Mouse (Mus musculus) myocyte (in vitro differentiated cells): ENCODE measurements at regions not wholly inside any gene's neighbourhood (a gene's known extent, or its start where the extent isn't known, plus 50 kb on each side); places are given as distances from the start of the nearest gene placed in this dataset.

Experiments
- H3K27me3 ChIP-seq: one replicate; pipeline ENCODE4 v1.6.1; 2011; ENCODE audit not compliant: control insufficient read depth, insufficient read depth, insufficient read length
- H3K36me3 ChIP-seq: one replicate; pipeline ENCODE4 v1.6.1; 2011; ENCODE audit not compliant: control insufficient read depth, insufficient read depth
- H3K4me2 ChIP-seq: one replicate; pipeline ENCODE4 v1.6.1; 2011; ENCODE audit warnings: low read depth, control low read depth
- H3K4me3 ChIP-seq: one replicate; pipeline ENCODE4 v1.5.1; 2011; ENCODE audit warnings: mild to moderate bottlenecking, control low read depth, moderate library complexity
- H3K79me2 ChIP-seq: one replicate; pipeline ENCODE4 v1.6.1; 2011; ENCODE audit not compliant: control insufficient read depth, insufficient read depth
- H3ac ChIP-seq: one replicate; pipeline ENCODE4 v1.6.1; 2011; ENCODE audit not compliant: control insufficient read depth, insufficient read length
- CEBPB ChIP-seq: IDR thresholded peaks from 2 replicates; pipeline ENCODE4 v1.6.1; 2011; ENCODE audit warnings: mild to moderate bottlenecking, moderate library complexity; ENCODE audit not compliant: poor library complexity, insufficient read depth, severe bottlenecking
- E2F4 ChIP-seq: IDR thresholded peaks from one replicate; pipeline ENCODE4 v1.6.1; 2011; ENCODE audit warnings: mild to moderate bottlenecking, control low read depth, moderate library complexity; ENCODE audit not compliant: insufficient read depth
- MAX ChIP-seq: IDR thresholded peaks from one replicate; pipeline ENCODE4 v1.6.1; 2011; ENCODE audit warnings: low read depth, mild to moderate bottlenecking, control low read depth
- MYOD1 ChIP-seq, 3 experiments: IDR thresholded peaks; one replicate each; pipeline ENCODE4 v1.6.1; 2011; ENCODE audit warnings: control low read depth in 2 of 3, low read depth in 2 of 3, mild to moderate bottlenecking in 2 of 3, moderate library complexity in 1 of 3; ENCODE audit not compliant: insufficient read length in 2 of 3, control insufficient read depth in 1 of 3
- MYOG ChIP-seq, 3 experiments: IDR thresholded peaks; one replicate each; pipeline ENCODE4 v1.6.1; 2011; ENCODE audit warnings: control low read depth in 2 of 3, low read depth in 2 of 3, mild to moderate bottlenecking in 2 of 3; ENCODE audit not compliant: insufficient read length in 2 of 3, control insufficient read depth in 1 of 3, insufficient read depth in 1 of 3
- POLR2A ChIP-seq: IDR thresholded peaks from one replicate; pipeline ENCODE4 v1.6.1; 2011; ENCODE audit warnings: low read depth, mild to moderate bottlenecking, control low read depth, moderate library complexity; ENCODE audit not compliant: insufficient read length
- POLR2AphosphoS2 ChIP-seq: IDR thresholded peaks from one replicate; pipeline ENCODE4 v1.6.1; 2011; ENCODE audit warnings: low read depth, control low read depth; ENCODE audit not compliant: insufficient read length
- REST ChIP-seq: IDR thresholded peaks from one replicate; pipeline ENCODE4 v1.6.1; 2011; ENCODE audit warnings: mild to moderate bottlenecking, control low read depth, moderate library complexity; ENCODE audit not compliant: insufficient read depth, insufficient read length
- SRF ChIP-seq: IDR thresholded peaks from one replicate; pipeline ENCODE4 v1.6.1; 2011; ENCODE audit warnings: low read depth; ENCODE audit not compliant: control insufficient read depth, insufficient read length
- TCF12 ChIP-seq: IDR thresholded peaks from one replicate; pipeline ENCODE4 v1.6.1; 2011; ENCODE audit warnings: mild to moderate bottlenecking, control low read depth; ENCODE audit not compliant: poor library complexity, insufficient read depth, severe bottlenecking
- TCF3 ChIP-seq: IDR thresholded peaks from one replicate; pipeline ENCODE4 v1.6.1; 2011; ENCODE audit warnings: low read depth, control low read depth; ENCODE audit not compliant: insufficient read length
- USF1 ChIP-seq: IDR thresholded peaks from one replicate; pipeline ENCODE4 v1.6.1; 2011; ENCODE audit warnings: low read depth, mild to moderate bottlenecking, control low read depth, moderate library complexity

DNA sequence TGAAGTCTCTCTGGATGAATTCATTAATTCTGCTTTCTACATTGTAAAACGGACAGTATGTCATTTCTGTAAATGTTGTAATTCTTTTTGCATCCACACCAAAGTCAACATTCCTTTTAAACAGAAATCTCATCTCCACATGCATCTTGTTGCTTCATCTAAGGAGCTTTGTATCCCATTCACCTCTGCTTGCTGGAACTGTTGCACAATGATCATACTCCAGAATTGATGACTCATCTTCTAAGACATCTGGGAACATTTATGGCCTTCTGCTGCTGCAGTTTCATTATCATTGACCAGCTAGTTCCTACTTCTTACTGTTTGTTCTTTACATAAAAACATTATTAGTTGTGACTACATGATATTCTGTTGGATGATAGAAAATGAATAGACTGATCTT lies 1926.9 kb upstream of the Gm38303 start:
- TF ChIP-seq POLR2A, result no peak
- no peak for TF ChIP-seq USF1
- TF ChIP-seq E2F4, result no peak
- TF ChIP-seq MYOG (IDR thresholded peaks at IDR 0.05; ENCODE audit: control insufficient read depth in 1 of 3, insufficient read depth in 1 of 3, insufficient read length in 2 of 3, low read depth in 2 of 3), result no peak
- TF ChIP-seq CEBPB, result peak; percentile 97
- no peak for TF ChIP-seq MYOD1 (IDR thresholded peaks at IDR 0.05; ENCODE audit: control insufficient read depth in 1 of 3, insufficient read length in 2 of 3, low read depth in 2 of 3)
- TF ChIP-seq TCF12, result no peak
- no peak for TF ChIP-seq POLR2AphosphoS2

DNA sequence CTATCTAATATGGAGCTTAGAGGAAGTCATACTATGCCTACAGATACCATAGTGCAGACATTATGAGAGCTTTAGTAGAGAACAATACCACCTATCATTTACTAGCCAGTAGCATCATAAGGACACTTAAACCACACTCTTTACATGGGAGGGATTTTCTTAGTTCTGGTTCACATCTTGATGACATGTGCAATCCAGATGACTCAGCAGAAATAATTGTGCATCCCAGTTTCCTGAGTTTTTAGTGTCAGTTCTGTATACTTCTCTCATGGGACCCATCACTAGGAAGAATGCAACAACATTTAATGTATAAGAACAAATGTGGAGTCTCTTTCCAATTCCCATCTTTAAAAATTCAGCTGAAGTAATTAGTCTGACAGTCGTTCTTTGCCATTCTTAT lies 1922.2 kb upstream of the Gm38303 start:
- Histone ChIP-seq H3K4me3 (no peak overlapping the region), H3K79me2 (no peaks in the 10 kb centered on the region), H3K4me2 (no peak overlapping the region), H3K27me3 (no peaks in the 10 kb centered on the region), H3ac (no peak overlapping the region), H3K36me3 (no peaks in the 10 kb centered on the region)
- TF ChIP-seq REST (no peak), USF1 (no peak), SRF (no peak), MYOG (IDR thresholded peaks at IDR 0.05; ENCODE audit: control insufficient read depth in 1 of 3, insufficient read depth in 1 of 3, insufficient read length in 2 of 3, low read depth in 2 of 3) (no peak), E2F4 (no peak), TCF12 (no peak), CEBPB (no peak), POLR2AphosphoS2 (no peak), MYOD1 (IDR thresholded peaks at IDR 0.05; ENCODE audit: control insufficient read depth in 1 of 3, insufficient read length in 2 of 3, low read depth in 2 of 3) (no peak), MAX (no peak), TCF3 (no peak), POLR2A (no peak)

More for the DNA sequence above, 1926.9 kb upstream of the Gm38303 start:
- H3K4me2 ChIP-seq, result no peak overlapping the region
- no peaks in the 10 kb centered on the region for H3K27me3 ChIP-seq
- H3K36me3 ChIP-seq, result no peaks in the 10 kb centered on the region
- no peak overlapping the region for H3ac ChIP-seq
- no peaks in the 10 kb centered on the region for H3K79me2 ChIP-seq
- no peak overlapping the region for H3K4me3 ChIP-seq

DNA sequence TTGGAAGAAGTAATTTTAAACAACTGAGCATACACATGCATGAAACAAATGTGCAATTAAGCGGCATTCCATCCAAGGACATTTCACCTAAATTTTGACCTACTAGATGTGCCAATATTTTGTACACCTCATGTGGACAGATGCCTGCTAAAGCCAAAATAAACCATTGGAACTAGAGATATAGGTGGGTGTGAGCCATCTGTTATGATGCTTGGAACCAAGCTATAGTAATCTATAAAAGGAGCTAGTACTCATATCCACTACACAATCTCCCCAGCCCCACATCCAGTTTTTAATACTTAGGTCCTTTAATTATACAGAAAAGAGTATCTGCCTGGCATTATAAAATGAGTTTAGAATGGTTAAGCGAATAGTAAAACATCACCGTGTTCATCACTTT lies 1910.7 kb upstream of the Gm38303 start:
- Histone ChIP-seq H3K4me2 (no peak overlapping the region), H3K36me3 (no peaks in the 10 kb centered on the region), H3ac (no peak overlapping the region), H3K27me3 (no peaks in the 10 kb centered on the region), H3K4me3 (no peak overlapping the region), H3K79me2 (no peaks in the 10 kb centered on the region)
- TF ChIP-seq E2F4 (no peak), MAX (no peak), CEBPB (no peak), POLR2A (no peak), REST (no peak), SRF (no peak), TCF3 (no peak), MYOD1 (IDR thresholded peaks at IDR 0.05; ENCODE audit: control insufficient read depth in 1 of 3, insufficient read length in 2 of 3, low read depth in 2 of 3) (no peak), POLR2AphosphoS2 (no peak), USF1 (no peak), TCF12 (no peak), MYOG (IDR thresholded peaks at IDR 0.05; ENCODE audit: control insufficient read depth in 1 of 3, insufficient read depth in 1 of 3, insufficient read length in 2 of 3, low read depth in 2 of 3) (no peak)

DNA sequence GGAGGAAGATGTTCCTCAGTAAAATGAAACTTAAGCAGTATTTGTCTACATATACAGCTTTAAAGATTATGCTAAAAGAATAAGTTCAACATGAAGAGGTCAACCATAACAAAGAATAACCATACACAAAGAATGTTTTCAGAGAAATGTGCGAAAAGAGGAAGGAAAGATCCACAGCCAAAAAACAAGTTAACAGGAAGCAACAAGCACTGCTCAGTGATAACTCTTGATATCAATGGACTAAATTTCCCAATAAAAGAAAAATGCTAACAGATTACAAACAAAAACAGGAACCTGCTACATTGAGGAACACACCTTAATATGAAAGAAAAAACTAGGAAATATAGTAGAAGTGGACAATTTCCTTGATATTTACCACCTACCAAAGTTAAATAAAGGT lies 1905.5 kb upstream of the Gm38303 start:
- Histone ChIP-seq H3K27me3 (no peaks in the 10 kb centered on the region), H3ac (no peak overlapping the region), H3K4me3 (no peak overlapping the region), H3K36me3 (no peaks in the 10 kb centered on the region), H3K79me2 (no peaks in the 10 kb centered on the region), H3K4me2 (no peak overlapping the region)
- TF ChIP-seq REST, result no peak
- TF ChIP-seq MAX, result no peak
- no peak for TF ChIP-seq MYOG (IDR thresholded peaks at IDR 0.05; ENCODE audit: control insufficient read depth in 1 of 3, insufficient read depth in 1 of 3, insufficient read length in 2 of 3, low read depth in 2 of 3)
- no peak for TF ChIP-seq TCF3

DNA sequence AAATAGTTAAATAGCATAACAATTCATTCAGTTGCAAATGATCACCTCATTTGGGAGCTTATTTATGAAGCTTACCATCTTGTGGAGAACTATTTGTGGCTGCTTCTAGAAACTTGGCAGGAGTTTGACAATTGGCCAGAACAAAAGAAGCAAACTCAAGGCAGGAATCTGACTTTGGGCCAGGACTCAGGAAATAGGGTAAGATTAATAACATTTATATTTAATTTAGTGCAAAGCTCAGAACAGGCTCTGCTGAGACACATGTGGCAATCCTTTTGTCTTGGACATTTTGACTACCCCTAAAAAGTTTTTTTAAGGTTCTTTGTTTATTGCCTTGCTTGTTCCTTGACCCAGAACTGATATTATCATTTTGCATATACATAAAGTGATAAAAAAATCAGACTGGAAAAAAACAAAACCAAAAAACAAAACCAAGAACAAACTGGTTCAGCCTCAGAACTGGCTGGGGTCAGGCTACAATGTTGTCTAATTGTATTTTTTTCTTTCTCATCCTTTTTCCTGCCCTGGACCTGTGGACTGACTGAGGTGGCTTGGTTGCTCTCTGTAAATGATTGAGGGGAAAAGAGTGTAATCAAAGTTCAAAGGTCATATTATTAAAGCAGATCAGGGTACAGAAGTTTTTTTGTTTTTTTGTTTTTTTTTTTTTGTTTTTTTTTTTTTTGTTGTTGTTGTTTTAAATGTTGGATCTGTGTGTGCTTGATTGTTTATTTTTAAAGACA lies 1892.4 kb upstream of the Gm38303 start:
- Histone ChIP-seq H3ac (no peak overlapping the region), H3K4me2 (no peak overlapping the region), H3K27me3 (no peaks in the 10 kb centered on the region), H3K79me2 (no peaks in the 10 kb centered on the region), H3K4me3 (no peak overlapping the region), H3K36me3 (no peaks in the 10 kb centered on the region)
- TF ChIP-seq E2F4 (no peak), CEBPB (no peak), MYOD1 (IDR thresholded peaks at IDR 0.05; ENCODE audit: control insufficient read depth in 1 of 3, insufficient read length in 2 of 3, low read depth in 2 of 3) (no peak), POLR2A (no peak), MAX (no peak), USF1 (no peak), TCF12 (no peak), MYOG (IDR thresholded peaks at IDR 0.05; ENCODE audit: control insufficient read depth in 1 of 3, insufficient read depth in 1 of 3, insufficient read length in 2 of 3, low read depth in 2 of 3) (no peak), TCF3 (no peak), REST (no peak), SRF (no peak), POLR2AphosphoS2 (no peak)
